Mouse (Mus musculus) brain, embryonic 14.5 days (tissue): Measurements from ENCODE around the gene Eef1g.

Experiments
- CTCF ChIP-seq: fragments of 200-500 bp; IDR thresholded peaks from 2 replicates; pipeline ENCODE4 v1.5.1; 2012; ENCODE audit warnings: inconsistent platforms, mild to moderate bottlenecking, moderate library complexity, borderline replicate concordance; ENCODE audit not compliant: insufficient read depth, insufficient read length; ENCODE audit errors: extremely low read depth
- POLR2A ChIP-seq: fragments of 200-500 bp; IDR thresholded peaks from 2 replicates; pipeline ENCODE4 v1.6.1; 2012; ENCODE audit warnings: mild to moderate bottlenecking, inconsistent platforms, borderline replicate concordance; ENCODE audit not compliant: poor library complexity, insufficient read depth, insufficient read length, severe bottlenecking; ENCODE audit errors: extremely low read depth

- TF ChIP-seq CTCF (no peak), POLR2A (no peak)
Observed at GRCm38 (mm10) chr19:8982303-8983149, 15.7 kb downstream of the Eef1g start.
